Mouse (Mus musculus) kidney, postnatal 0 days (tissue): Measurements from ENCODE around the gene Naa35. TPM values are rescaled to one million over a fixed set of nuclear protein-coding genes. Genes with fewer than 3 reads are reported as not detected.

Source experiments
- ATAC-seq: fragments of 200-750 bp; cut with Nextera tagmentation; replicated peaks from 2 replicates; pipeline ENCODE4 v1.8.0; 2017; ENCODE audit warnings: low read depth, moderate number of reproducible peaks, moderate TSS enrichment, moderate library complexity; ENCODE audit not compliant: low FRiP score
- DNase-seq: peaks from one replicate; pipeline ENCODE4 v3.0.0-alpha.2; 2016; ENCODE audit warnings: low spot score
- H3K27ac ChIP-seq: fragments of 300-500 bp; sonication (generic); 2 replicates; pipeline ENCODE4 v1.5.1; 2014; ENCODE audit warnings: mild to moderate bottlenecking
- H3K27me3 ChIP-seq: fragments of 300-500 bp; sonication (generic); 2 replicates; pipeline ENCODE4 v1.6.1; 2014; ENCODE audit warnings: low read length, mixed read lengths; ENCODE audit not compliant: insufficient read depth
- H3K36me3 ChIP-seq: fragments of 300-500 bp; sonication (generic); 2 replicates; pipeline ENCODE4 v1.6.1; 2014; ENCODE audit warnings: low read length, mixed read lengths; ENCODE audit not compliant: insufficient read depth
- H3K4me1 ChIP-seq: fragments of 300-500 bp; sonication (generic); replicated peaks from 2 replicates; pipeline ENCODE4 v1.6.1; 2014; ENCODE audit warnings: antibody characterized with exemption, low read length, mixed read lengths; ENCODE audit not compliant: insufficient read depth
- H3K4me2 ChIP-seq: fragments of 300-500 bp; sonication (generic); 2 replicates; pipeline ENCODE4 v1.6.1; 2014; ENCODE audit warnings: mild to moderate bottlenecking, low read length, moderate library complexity, mixed read lengths
- H3K4me3 ChIP-seq: fragments of 300-500 bp; sonication (generic); replicated peaks from 2 replicates; pipeline ENCODE4 v1.5.1; 2014; ENCODE audit warnings: low read depth, low read length
- H3K9ac ChIP-seq: fragments of 300-500 bp; sonication (generic); 2 replicates; pipeline ENCODE4 v1.6.1; 2014; ENCODE audit warnings: low read depth, low read length
- H3K9me3 ChIP-seq: fragments of 300-500 bp; sonication (generic); replicated peaks from 2 replicates; pipeline ENCODE4 v1.6.1; 2016; ENCODE audit warnings: low read length, inconsistent platforms, mixed read lengths
- CTCF ChIP-seq: IDR thresholded peaks from 2 replicates; pipeline ENCODE4 v1.5.1; 2016; ENCODE audit warnings: antibody characterized with exemption, low read depth, mild to moderate bottlenecking, moderate library complexity
- WGBS: fragments of 180-500 bp; shearing (Covaris S2); extraction: QIAGEN DNeasy Blood & Tissue Kit; methylation state at CpG from one replicate; pipeline ENCODE4 v1.1.7; 2014; 5-methylcytosine and 5-hydroxymethylcytosine counted together
- polyA plus RNA-seq: library from polyadenylated mRNA; unstranded; fragments of >200 nt; fragmentation: Nextera tagmentation; extraction: Ambion mirVana; gene quantifications from 2 replicates; pipeline ENCODE4 v1.2.1, GENCODE M21; 2015

Gene Naa35
- polyA plus RNA-seq, 1 experiment from 2014 or later, result 91.9 TPM

GRCm38 (mm10) chr13:59618463-59618862, 33.4 kb downstream of the Naa35 start:
- H3K27ac ChIP-seq, result no peak overlapping the region
- 77% methylated on average over 6 of the region's 6 CpGs for WGBS
- H3K9ac ChIP-seq, result no peak overlapping the region
- DNase-seq (no peak), ATAC-seq (no peak)
- no peak overlapping the region for H3K4me2 ChIP-seq
- peaks cover 30% of the 10 kb centered on the region for H3K36me3 ChIP-seq
- H3K9me3 ChIP-seq, result no peaks in the 10 kb centered on the region
- H3K4me1 ChIP-seq, result no peaks in the 10 kb centered on the region
- no peaks in the 10 kb centered on the region for H3K27me3 ChIP-seq
- no peak for TF ChIP-seq CTCF
- H3K4me3 ChIP-seq, result no peak overlapping the region

GRCm38 (mm10) chr13:59621643-59622489, 36.8 kb downstream of the Naa35 start:
- Histone ChIP-seq H3K27me3 (no peaks in the 10 kb centered on the region), H3K4me2 (no peak overlapping the region), H3K9ac (no peak overlapping the region), H3K4me3 (no peak overlapping the region), H3K4me1 (no peaks in the 10 kb centered on the region), H3K9me3 (no peaks in the 10 kb centered on the region), H3K36me3 (peaks cover 44% of the 10 kb centered on the region), H3K27ac (no peak overlapping the region)
- TF ChIP-seq CTCF, result no peak
- 90% methylated on average over 7 of the region's 7 CpGs for whole genome bisulfite sequencing
- ATAC-seq (no peak), DNase-seq (no peak)

- Histone ChIP-seq H3K9me3 (no peaks in the 10 kb centered on the region), H3K4me2 (no peak overlapping the region), H3K9ac (no peak overlapping the region), H3K36me3 (peaks cover 54% of the 10 kb centered on the region), H3K27ac (no peak overlapping the region), H3K4me3 (no peak overlapping the region), H3K4me1 (no peaks in the 10 kb centered on the region), H3K27me3 (no peaks in the 10 kb centered on the region)
- DNase-seq (peak; percentile 29), ATAC-seq (no peak)
- WGBS, result 56% methylated on average over 3 of the region's 3 CpGs
- TF ChIP-seq CTCF, result no peak
Observed at GRCm38 (mm10) chr13:59624389-59624788, 39.3 kb downstream of the Naa35 start.

- no peak overlapping the region for H3K9ac ChIP-seq
- no peak overlapping the region for H3K4me3 ChIP-seq
- no peaks in the 10 kb centered on the region for H3K27me3 ChIP-seq
- no peak overlapping the region for H3K27ac ChIP-seq
- no peaks in the 10 kb centered on the region for H3K9me3 ChIP-seq
- no peak for ATAC-seq
- WGBS, result 42% methylated on average over 5 of the region's 5 CpGs
- peak; percentile 46 for DNase-seq
- no peaks in the 10 kb centered on the region for H3K4me1 ChIP-seq
- TF ChIP-seq CTCF, result no peak
- H3K4me2 ChIP-seq, result no peak overlapping the region
- H3K36me3 ChIP-seq, result peaks cover 59% of the 10 kb centered on the region
Observed at GRCm38 (mm10) chr13:59624903-59625302, 39.8 kb downstream of the Naa35 start.

- H3K9me3 ChIP-seq, result no peaks in the 10 kb centered on the region
- 74% methylated on average over 7 of the region's 7 CpGs for WGBS
- no peaks in the 10 kb centered on the region for H3K27me3 ChIP-seq
- no peak for DNase-seq
- no peak overlapping the region for H3K9ac ChIP-seq
- no peak for ATAC-seq
- H3K27ac ChIP-seq, result no peak overlapping the region
- peaks cover 66% of the 10 kb centered on the region for H3K36me3 ChIP-seq
- H3K4me2 ChIP-seq, result no peak overlapping the region
- no peak overlapping the region for H3K4me3 ChIP-seq
- H3K4me1 ChIP-seq, result no peaks in the 10 kb centered on the region
- TF ChIP-seq CTCF, result no peak
Observed at GRCm38 (mm10) chr13:59626739-59627138, 41.7 kb downstream of the Naa35 start.

GRCm38 (mm10) chr13:59634637-59635036, 49.6 kb downstream of the Naa35 start:
- peak; percentile 33; the same call in 1 of the 2 replicates for TF ChIP-seq CTCF
- no peak for DNase-seq
- 59% methylated on average over 5 of the region's 5 CpGs for WGBS
- H3K9ac ChIP-seq, result no peak overlapping the region
- no peak overlapping the region for H3K4me2 ChIP-seq
- ATAC-seq, result no peak
- no peak overlapping the region for H3K27ac ChIP-seq
- no peaks in the 10 kb centered on the region for H3K27me3 ChIP-seq
- H3K4me1 ChIP-seq, result no peaks in the 10 kb centered on the region
- H3K4me3 ChIP-seq, result no peak overlapping the region
- peaks cover 53% of the 10 kb centered on the region for H3K36me3 ChIP-seq
- no peaks in the 10 kb centered on the region for H3K9me3 ChIP-seq
